Mouse (Mus musculus): ENCODE data around the gene Fcrl5. TPM values are rescaled to one million over a fixed set of nuclear protein-coding genes. Genes with fewer than 3 reads are reported as not detected.

Fcrl5 gene
- total RNA-seq, 1 experiment from 2014 or later, result 2.0 TPM

DNA sequence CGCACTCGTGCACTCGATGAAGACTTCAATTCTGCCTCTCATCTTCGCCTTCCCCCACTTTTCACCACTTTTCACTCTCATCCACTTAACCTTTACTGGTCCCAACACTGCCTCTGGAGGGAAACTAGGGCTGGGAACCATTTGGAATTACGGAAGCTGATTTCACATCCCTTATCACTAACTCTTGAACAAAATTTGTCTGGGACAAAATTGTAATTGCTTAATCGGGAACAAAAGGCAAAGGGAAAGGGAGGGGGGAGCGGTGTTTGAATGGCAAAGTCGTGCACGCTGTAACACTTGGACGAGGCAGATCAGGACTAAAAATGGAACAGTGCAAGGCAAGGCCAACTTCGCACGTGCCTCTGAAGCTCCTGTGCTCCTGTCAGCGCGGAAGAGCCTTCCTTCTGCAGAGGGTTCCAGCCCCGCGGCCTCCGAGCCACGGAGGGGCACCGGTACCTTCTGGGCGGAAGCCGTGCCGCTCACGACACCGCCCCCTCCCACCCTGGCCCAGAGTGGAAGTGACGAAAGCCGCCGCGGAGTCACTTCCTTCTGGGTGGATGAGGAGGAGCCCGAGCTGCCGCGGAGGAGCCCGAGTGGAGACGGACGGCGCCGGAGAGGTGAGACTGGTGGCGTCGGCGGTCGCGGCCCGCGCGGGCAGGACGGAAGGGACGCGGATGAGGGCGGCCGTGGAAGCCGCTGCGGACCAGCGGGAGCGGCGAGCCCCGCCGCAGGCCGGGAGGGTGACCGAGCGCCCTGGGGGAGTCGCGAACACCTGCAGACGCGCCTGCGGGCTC lies 89.7 kb downstream of the Fcrl5 start, which contains the start of gene Etv3:
TSS of gene Etv3 (plus strand) at position 365 of the 794 bp plus-strand sequence.
- ATAC-seq (ENCODE audit: extremely low read depth, insufficient number of reproducible peaks, low FRiP score, poor library complexity, severe bottlenecking), result peak; percentile 90

DNA sequence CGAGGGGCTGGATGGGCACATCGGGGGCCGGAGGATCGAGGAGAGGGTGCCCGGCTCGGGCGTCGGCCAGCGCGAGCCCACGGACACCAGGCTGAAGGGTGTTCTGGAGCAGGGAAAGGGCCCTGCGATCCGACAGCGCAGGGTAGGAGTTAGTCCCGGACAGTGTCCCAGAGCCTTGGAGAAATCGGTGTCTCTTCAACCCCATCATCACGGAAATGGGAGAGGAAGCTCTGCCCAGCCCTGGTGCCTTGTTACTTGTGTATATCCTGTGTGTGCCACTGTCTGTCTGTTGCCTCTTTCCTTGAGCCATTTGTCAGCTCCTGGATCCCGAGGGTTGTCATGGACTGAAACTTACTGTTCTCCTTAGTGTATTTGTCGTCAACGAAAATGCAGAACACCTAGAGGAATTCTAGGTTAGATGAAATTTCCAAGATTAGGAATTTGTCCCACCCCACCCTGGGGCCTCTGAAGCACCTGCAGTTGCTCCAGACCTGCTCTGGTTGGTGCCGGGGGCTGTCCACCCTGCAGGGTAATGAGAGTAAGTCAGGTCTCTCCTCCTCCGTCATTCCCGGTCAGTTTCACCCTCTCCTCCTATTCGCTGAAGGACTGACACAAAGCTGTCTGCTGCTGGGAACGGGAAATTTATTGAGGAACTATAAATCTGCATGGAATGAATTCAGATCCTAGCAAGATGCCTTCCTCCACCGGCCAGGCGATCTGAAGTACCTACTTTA lies 90.4 kb downstream of the Fcrl5 start:
- ATAC-seq (ENCODE audit: extremely low read depth, insufficient number of reproducible peaks, low FRiP score, poor library complexity, severe bottlenecking), result no peak

DNA sequence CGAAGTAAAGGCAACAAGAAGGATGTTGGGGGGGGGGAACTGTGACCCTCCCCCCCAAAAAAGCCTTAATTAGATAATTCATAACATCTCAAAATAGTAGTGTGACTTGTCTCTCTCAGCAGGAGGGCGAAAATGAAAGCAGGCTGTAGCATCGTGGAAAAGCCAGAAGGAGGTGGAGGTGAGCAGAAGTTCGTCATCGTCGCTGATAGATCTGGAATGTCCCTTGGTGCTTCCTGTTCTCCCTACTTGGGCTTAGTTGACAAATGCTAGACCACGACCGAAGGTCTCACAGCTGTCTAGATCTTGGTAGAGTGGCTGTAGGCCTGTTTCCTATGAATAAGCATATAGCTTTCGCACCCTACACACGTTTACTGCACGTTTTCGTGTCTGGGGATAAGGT lies 91.6 kb downstream of the Fcrl5 start:
- no peak for ATAC-seq (ENCODE audit: extremely low read depth, insufficient number of reproducible peaks, low FRiP score, poor library complexity, severe bottlenecking)

DNA sequence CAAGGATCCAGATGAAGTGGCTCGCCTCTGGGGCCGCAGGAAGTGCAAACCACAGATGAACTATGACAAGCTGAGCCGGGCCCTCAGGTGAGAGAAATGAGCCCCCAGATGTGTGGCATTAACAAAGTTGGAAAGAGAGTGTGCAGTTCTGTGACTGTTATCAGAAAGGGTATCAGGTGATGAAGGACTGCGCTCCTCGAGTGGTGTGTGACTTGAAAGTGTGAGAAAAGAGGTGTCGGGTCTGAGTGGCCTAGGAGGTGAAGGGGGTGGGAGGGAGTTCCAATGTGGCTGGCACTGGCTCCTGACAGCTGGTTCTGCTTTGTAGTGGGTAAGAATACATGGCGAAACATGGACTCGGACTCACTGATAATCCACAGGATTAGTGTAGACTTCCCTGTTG lies 92.4 kb downstream of the Fcrl5 start:
- ATAC-seq (ENCODE audit: extremely low read depth, insufficient number of reproducible peaks, low FRiP score, poor library complexity, severe bottlenecking), result no peak

DNA sequence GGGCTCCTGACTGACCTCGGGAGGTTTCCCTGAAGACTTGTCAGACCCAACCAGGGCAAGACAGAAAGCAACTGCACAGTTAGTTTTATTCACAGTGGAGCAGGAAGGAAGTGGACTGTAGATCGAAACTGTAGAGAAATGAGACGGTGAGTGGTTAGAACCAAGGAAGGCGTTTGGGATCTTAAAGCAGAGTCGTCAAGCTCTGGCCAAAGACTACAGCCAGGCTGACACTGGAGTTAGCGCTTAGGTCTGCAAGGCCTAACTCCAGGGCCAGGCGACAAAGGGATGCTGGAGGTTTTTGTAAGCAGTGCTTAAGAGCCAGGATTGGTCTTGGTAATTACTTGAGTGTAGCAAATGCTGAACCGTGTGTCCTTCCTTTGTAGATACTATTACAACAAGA lies 93.3 kb downstream of the Fcrl5 start:
- ATAC-seq (ENCODE audit: extremely low read depth, insufficient number of reproducible peaks, low FRiP score, poor library complexity, severe bottlenecking), result no peak

DNA sequence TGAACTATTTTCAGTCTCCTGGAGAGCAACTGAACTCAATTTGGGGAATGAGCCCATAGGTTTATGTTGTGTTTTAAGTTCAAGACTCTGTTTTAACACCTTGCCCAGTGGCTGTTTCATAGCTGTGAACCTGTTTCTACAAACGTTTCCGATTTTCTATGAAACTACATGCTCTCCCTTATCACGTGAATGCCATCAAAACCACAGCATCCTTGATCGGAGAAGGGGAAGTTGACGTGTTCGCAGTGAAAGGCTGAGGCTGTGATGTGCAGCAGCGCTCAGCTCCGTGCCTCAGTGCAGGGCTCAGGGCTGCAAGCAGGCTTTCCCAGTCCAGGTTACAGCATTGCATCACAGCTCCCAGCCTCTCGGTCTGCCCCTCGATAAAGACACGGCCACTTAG lies 94.0 kb downstream of the Fcrl5 start:
- ATAC-seq (ENCODE audit: extremely low read depth, insufficient number of reproducible peaks, low FRiP score, poor library complexity, severe bottlenecking), result peak; percentile 69

DNA sequence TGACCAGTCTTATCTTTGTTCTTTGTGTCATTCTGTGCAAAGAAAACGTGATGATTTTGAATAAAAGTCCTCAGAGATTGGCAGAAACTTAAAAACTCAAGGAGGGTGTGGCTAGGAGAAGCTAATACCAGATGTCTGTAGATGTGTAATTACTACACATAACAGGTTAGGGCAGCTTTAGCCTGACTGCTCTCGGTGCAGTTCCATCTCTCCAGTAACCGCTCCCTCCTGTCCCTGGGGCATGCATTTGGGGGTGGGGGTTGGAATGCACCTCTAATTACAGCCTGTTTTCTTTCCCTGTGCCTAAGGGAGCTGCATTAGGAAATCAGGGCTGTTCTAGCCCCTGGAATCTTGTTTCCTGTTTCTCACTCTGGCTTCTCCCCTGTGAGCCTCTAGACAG lies 94.7 kb downstream of the Fcrl5 start:
- no peak for ATAC-seq (ENCODE audit: extremely low read depth, insufficient number of reproducible peaks, low FRiP score, poor library complexity, severe bottlenecking)

DNA sequence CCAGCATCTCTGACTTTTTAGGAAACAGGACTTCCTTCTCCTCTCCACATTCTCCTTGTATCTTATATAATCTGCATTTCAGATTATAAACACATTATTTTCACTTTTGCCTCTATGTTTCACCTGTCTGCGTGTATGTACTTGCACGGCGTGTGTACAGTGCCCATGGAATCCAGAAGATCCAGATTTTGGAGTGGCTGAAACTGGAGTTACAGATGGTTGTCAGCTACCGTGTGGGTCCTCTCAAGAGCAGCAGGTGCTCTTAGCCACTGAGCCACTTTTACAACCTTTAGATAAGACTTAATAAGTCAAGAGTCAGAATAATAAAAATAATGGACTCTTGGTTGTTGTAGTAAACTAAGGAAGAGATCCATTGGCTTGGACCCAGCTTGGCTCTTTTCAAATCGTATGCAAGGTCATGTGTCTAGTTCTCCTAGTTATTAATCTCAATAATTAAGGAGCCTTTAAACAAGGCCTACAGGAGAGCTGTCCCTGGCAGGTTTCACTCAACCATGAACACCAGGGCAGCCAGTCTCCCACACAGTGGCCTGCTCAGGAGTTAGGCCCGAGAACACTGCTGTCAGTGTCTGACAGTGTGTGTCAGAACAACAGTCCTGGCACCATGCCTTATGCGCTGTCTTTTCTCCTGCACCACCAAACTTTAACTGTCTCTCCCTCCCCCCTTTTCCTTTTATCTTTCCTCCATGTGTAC lies 98.2 kb downstream of the Fcrl5 start:
- no peak for ATAC-seq (ENCODE audit: extremely low read depth, insufficient number of reproducible peaks, low FRiP score, poor library complexity, severe bottlenecking)

DNA sequence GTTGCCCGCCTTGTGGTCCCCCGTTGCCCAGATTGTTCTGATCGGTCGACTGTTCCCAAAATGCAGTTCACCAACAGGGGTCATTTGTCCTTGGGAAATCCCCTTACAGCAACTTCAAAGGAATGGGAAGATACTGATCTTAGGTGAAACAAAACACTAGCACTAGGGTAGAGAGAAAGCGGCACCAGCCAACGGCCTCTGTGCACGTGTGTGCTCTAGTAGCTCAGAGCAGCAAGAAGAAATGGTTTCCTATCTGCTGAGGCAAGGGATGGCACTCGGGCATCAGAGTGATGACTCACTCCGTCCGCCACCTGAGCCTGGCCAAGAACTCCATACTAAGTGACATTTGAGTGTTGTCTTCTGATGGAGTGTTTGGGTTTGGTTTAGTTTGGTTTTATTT lies 102.5 kb downstream of the Fcrl5 start:
- ATAC-seq (ENCODE audit: extremely low read depth, insufficient number of reproducible peaks, low FRiP score, poor library complexity, severe bottlenecking), result no peak

DNA sequence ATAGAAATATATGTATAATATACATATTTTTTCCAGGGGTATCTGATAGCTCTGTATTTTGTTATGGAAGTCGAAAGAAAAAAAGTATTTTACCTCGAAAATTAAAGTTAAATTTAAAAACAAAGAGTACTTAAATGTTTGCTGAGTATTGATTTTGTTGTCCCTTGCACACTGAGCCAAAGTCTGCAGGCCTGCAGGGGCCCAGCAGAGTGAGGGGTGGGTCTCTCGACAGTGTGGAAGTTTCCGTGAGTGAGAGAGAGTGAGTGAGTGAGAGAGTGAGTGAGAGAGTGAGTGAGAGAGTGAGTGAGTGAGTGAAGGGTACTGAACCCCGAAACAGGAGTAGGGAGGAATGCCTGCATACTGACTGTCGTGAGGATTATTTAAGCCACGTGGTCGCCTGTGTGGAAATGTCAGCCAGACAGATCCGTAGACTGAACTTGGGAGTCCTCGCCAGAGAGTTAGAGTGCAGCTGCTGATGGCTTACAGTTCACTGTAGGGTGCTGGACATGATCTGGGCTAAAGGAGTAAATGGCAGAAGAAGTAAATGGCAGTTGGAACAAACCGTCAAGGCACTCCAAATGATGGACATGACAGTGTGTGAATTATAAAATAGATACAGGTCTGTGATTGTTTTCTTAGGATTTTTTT lies 104.6 kb downstream of the Fcrl5 start:
- ATAC-seq (ENCODE audit: extremely low read depth, insufficient number of reproducible peaks, low FRiP score, poor library complexity, severe bottlenecking), result no peak

DNA sequence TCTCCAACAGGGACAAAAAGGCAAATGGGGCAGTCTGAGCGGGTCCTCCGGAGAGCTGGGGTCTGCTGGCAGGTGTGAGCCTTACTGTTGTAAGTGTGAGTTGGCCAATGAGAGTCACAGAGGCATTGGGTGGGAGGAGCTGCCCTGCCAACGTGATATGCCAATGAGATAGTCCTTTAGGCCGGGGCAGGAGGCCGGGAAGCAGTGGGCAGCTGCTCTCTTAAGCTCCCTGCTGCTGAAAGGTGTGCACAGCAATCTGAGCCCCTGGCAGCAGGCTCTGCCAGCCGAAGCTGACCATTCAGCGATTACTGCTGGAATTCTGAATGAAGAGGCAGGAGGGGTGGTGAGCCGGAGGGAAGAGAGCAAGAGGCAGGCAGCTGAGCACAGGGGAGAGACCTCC lies 105.1 kb downstream of the Fcrl5 start:
- ATAC-seq (ENCODE audit: extremely low read depth, insufficient number of reproducible peaks, low FRiP score, poor library complexity, severe bottlenecking), result no peak

DNA sequence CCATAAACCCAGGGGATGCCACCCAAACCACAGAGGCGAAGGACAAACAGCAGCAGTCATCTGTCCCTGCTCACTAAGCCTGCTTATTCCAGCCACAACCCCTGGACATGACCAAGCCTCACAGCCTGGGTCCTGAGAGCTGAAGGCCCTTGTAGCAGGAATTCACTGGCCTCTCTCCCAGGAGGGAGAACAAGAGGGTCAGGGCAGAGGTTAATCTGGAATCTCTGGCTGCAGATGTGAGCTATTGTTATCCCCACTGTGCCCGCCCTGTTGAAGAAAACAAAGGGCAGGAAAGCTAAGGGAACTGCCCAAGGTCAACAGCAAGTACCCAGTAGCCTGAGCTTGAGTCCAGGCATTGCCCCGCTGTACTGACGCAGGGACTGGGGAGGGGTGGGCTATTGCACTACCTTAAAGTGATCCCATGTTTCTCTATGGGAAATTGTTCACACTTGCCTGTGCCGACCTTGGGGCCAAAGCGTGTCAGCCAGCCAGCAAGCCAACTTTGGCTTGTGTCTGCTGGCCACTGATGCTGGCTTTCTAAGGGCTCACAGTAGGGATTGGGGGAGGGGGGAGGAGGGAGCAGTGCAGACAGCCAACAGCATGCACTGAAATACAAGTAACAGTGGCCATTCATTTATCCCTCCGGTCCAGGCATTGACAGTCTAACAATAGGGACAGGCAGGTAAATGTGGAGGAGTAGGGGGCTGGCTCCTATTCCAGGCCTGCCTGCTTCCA lies 107.1 kb downstream of the Fcrl5 start:
- no peak for ATAC-seq (ENCODE audit: extremely low read depth, insufficient number of reproducible peaks, low FRiP score, poor library complexity, severe bottlenecking)

DNA sequence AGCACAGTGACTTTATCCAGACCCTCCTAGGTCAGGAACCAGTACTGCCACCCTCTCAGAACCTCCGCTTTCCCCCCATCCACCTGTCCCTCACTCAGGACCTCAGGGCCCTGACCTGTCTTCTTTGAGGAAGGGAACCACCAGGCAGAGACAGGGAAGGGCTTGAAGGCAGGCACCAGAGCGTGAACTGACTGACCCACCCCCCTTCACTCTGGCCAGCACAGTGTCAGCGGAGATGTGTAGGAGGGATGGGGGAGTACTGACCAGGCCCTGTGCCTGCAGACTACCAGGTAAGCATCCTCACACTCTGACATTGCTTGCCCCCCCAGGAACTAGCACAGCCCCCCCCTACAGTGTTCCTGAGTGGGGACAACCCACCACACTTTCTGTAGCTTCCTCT lies 110.0 kb downstream of the Fcrl5 start:
- no peak for ATAC-seq (ENCODE audit: extremely low read depth, insufficient number of reproducible peaks, low FRiP score, poor library complexity, severe bottlenecking)

DNA sequence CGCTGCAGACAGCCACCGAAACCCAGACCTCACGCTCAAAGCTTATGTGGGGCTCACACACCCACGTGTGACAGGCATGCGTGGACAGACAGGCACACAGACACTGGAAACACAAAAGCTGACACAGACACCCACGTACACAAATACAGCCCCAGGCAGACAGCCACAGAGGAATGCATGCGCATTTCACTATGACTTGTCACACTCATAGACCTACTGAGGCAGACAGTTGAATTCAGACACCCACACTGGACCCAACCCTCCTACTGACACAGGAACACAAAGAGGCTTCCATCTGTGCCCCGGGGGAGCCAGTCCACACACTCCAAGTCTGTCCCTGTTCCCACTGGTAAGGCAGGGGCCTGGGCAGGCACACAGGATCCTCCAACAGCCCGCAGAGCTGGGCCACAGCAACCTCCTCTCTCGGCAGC lies 110.7 kb downstream of the Fcrl5 start:
- no peak for ATAC-seq (ENCODE audit: extremely low read depth, insufficient number of reproducible peaks, low FRiP score, poor library complexity, severe bottlenecking)

DNA sequence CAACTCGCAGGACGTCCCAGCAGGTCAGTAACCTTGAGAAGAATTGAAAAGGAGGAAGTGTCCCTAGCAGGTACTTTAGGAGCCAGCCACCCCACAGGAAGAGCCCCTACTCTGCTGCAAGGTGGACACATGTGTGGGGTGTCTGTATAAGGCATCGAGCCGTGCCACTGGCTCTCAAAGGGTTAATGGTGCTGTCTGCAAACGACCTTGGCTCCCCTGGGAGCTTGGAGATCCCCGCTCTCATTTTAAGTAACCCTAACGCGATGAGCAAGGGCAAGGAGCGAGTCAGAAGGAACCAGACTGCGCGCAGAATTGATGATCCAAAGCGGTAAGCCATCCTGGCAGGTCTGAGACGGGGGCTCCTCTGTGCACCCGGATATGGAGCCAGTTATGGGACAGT lies 114.3 kb downstream of the Fcrl5 start:
- ATAC-seq (ENCODE audit: extremely low read depth, insufficient number of reproducible peaks, low FRiP score, poor library complexity, severe bottlenecking), result no peak
